Mouse (Mus musculus) MEL (cell line): ENCODE measurements around the gene Gm20696. TPM values are rescaled to one million over a fixed set of nuclear protein-coding genes. Genes with fewer than 3 reads are reported as not detected.

Source experiments
- DNase-seq: peaks from one replicate; pipeline ENCODE4 v3.0.0; 2011; ENCODE audit warnings: low read depth, low spot score
- H3K27ac ChIP-seq: 2 replicates; pipeline ENCODE4 v1.5.1; 2012; ENCODE audit warnings: low read depth, mild to moderate bottlenecking, control low read depth, low read length, moderate library complexity; ENCODE audit not compliant: control insufficient read depth
- H3K27me3 ChIP-seq, 2 experiments: fragments of 150-350 bp in 1 of 2; sonication (generic) in 1 of 2; 2 replicates each; pipeline ENCODE4 v1.6.1; 2012; ENCODE audit warnings: low read length in 2 of 2, mild to moderate bottlenecking in 2 of 2, improper control_type of control experiment in 1 of 2, moderate library complexity in 1 of 2; ENCODE audit not compliant: insufficient read depth in 2 of 2, control insufficient read depth in 1 of 2
- H3K36me3 ChIP-seq, 2 experiments: 2 replicates each; pipeline ENCODE4 v1.6.1; 2012 to 2014; ENCODE audit warnings: low read length in 2 of 2, improper control_type of control experiment in 1 of 2, inconsistent platforms in 1 of 2, mild to moderate bottlenecking in 1 of 2; ENCODE audit not compliant: insufficient read depth in 2 of 2, control insufficient read depth in 1 of 2
- H3K4me1 ChIP-seq, 2 experiments: fragments of 150-350 bp in 1 of 2; sonication (generic) in 1 of 2; 2 replicates each; pipeline ENCODE4 v1.6.1; 2012; ENCODE audit warnings: low read length in 2 of 2, improper control_type of control experiment in 1 of 2, mild to moderate bottlenecking in 1 of 2; ENCODE audit not compliant: insufficient read depth in 2 of 2, control insufficient read depth in 1 of 2
- H3K4me3 ChIP-seq, 2 experiments: fragments of 150-350 bp in 1 of 2; sonication (generic) in 1 of 2; 2 replicates each; pipeline ENCODE4 v1.5.1; 2012; ENCODE audit warnings: low read depth in 2 of 2, low read length in 2 of 2, mild to moderate bottlenecking in 2 of 2, moderate library complexity in 2 of 2, control low read depth in 1 of 2, improper control_type of control experiment in 1 of 2; ENCODE audit not compliant: control insufficient read depth in 1 of 2, insufficient read depth in 1 of 2
- H3K79me2 ChIP-seq: 2 replicates; pipeline ENCODE4 v1.6.1; 2012; ENCODE audit warnings: mild to moderate bottlenecking, low read length, moderate library complexity; ENCODE audit not compliant: control insufficient read depth, poor library complexity, insufficient read depth
- H3K9ac ChIP-seq: 2 replicates; pipeline ENCODE4 v1.6.1; 2012; ENCODE audit warnings: low read depth, mild to moderate bottlenecking, control low read depth, low read length, moderate library complexity; ENCODE audit not compliant: control insufficient read depth, poor library complexity, severe bottlenecking
- H3K9me3 ChIP-seq: fragments of 150-350 bp; sonication (generic); replicated peaks from 2 replicates; pipeline ENCODE4 v1.6.1; 2012; ENCODE audit warnings: mild to moderate bottlenecking, low read length, improper control_type of control experiment, moderate library complexity; ENCODE audit not compliant: insufficient read depth
- CHD1 ChIP-seq: IDR thresholded peaks from 2 replicates; pipeline ENCODE4 v1.6.1; 2012; ENCODE audit warnings: low read depth, mild to moderate bottlenecking, inconsistent platforms, low read length, improper control_type of control experiment
- CHD2 ChIP-seq: IDR thresholded peaks from 2 replicates; pipeline ENCODE4 v1.6.1; 2011; ENCODE audit warnings: low read length, improper control_type of control experiment
- CTCF ChIP-seq, 3 experiments: IDR thresholded peaks in 2 of 3; conservative IDR thresholded peaks in 1 of 3; 2 replicates each; pipeline ENCODE4 v1.5.1; 2011 to 2012; ENCODE audit warnings: low read length in 3 of 3, low read depth in 2 of 3, mild to moderate bottlenecking in 2 of 3, improper control_type of control experiment in 1 of 3, inconsistent platforms in 1 of 3, mixed read lengths in 1 of 3, moderate library complexity in 1 of 3; ENCODE audit not compliant: control insufficient read depth in 1 of 3, insufficient read depth in 1 of 3, poor library complexity in 1 of 3, severe bottlenecking in 1 of 3
- E2F4 ChIP-seq: IDR thresholded peaks from 2 replicates; pipeline ENCODE4 v1.6.1; 2011; ENCODE audit warnings: low read depth, low read length, improper control_type of control experiment, borderline replicate concordance
- ELF1 ChIP-seq: IDR thresholded peaks from 2 replicates; pipeline ENCODE4 v1.6.1; 2014; ENCODE audit warnings: low read depth, mild to moderate bottlenecking, inconsistent platforms, low read length, improper control_type of control experiment, moderate library complexity
- GABPA ChIP-seq: IDR thresholded peaks from 2 replicates; pipeline ENCODE4 v1.6.1; 2012; ENCODE audit warnings: low read depth, mild to moderate bottlenecking, inconsistent platforms, low read length, improper control_type of control experiment, moderate library complexity
- HCFC1 ChIP-seq: IDR thresholded peaks from 2 replicates; pipeline ENCODE4 v1.6.1; 2012; ENCODE audit warnings: low read depth, mild to moderate bottlenecking, inconsistent platforms, low read length, improper control_type of control experiment, moderate library complexity
- MEF2A ChIP-seq: IDR thresholded peaks from 2 replicates; pipeline ENCODE4 v1.6.1; 2014; ENCODE audit warnings: low read depth, mild to moderate bottlenecking, inconsistent platforms, low read length, improper control_type of control experiment; ENCODE audit not compliant: poor library complexity, insufficient replicate concordance, severe bottlenecking; ENCODE audit errors: extremely low read depth
- MXI1 ChIP-seq: IDR thresholded peaks from 2 replicates; pipeline ENCODE4 v1.6.1; 2011; ENCODE audit warnings: mild to moderate bottlenecking, low read depth, low read length, improper control_type of control experiment
- MYC ChIP-seq: IDR thresholded peaks from 2 replicates; pipeline ENCODE4 v1.6.1; 2011; ENCODE audit warnings: low read depth, mild to moderate bottlenecking, low read length, improper control_type of control experiment, moderate library complexity
- NELFE ChIP-seq: IDR thresholded peaks from 2 replicates; pipeline ENCODE4 v1.6.1; 2011; ENCODE audit warnings: low read depth, low read length, improper control_type of control experiment
- SIN3A ChIP-seq: IDR thresholded peaks from 2 replicates; pipeline ENCODE4 v1.6.1; 2012; ENCODE audit warnings: low read length, improper control_type of control experiment, inconsistent platforms
- TAL1 ChIP-seq: IDR thresholded peaks from 2 replicates; pipeline ENCODE4 v1.6.1; 2012; ENCODE audit warnings: mild to moderate bottlenecking, inconsistent platforms, low read length, moderate library complexity, mixed read lengths
- TBP ChIP-seq: IDR thresholded peaks from 2 replicates; pipeline ENCODE4 v1.8.0; 2011; ENCODE audit warnings: low read depth, low read length, improper control_type of control experiment
- TCF12 ChIP-seq: IDR thresholded peaks from 2 replicates; pipeline ENCODE4 v1.6.1; 2014; ENCODE audit warnings: low read depth, mild to moderate bottlenecking, inconsistent platforms, low read length, improper control_type of control experiment, moderate library complexity
- USF1 ChIP-seq: IDR thresholded peaks from 2 replicates; pipeline ENCODE4 v1.6.1; 2014; ENCODE audit warnings: low read depth, mild to moderate bottlenecking, inconsistent platforms, low read length, improper control_type of control experiment, moderate library complexity
- ZKSCAN1 ChIP-seq: IDR thresholded peaks from 2 replicates; pipeline ENCODE4 v1.6.1; 2012; ENCODE audit warnings: low read depth, mild to moderate bottlenecking, inconsistent platforms, low read length, improper control_type of control experiment, moderate library complexity
- ZNF384 ChIP-seq: IDR thresholded peaks from 2 replicates; pipeline ENCODE4 v1.6.1; 2012; ENCODE audit warnings: low read depth, mild to moderate bottlenecking, inconsistent platforms, low read length, improper control_type of control experiment
- polyA plus RNA-seq, 2 experiments: library from polyadenylated mRNA; stranded (reverse) in 1 of 2; unstranded in 1 of 2; fragments of >175 nt in 1 of 2; fragments of >200 nt in 1 of 2; gene quantifications; 2 replicates each; pipeline versions ENCODE4 v1.2.1 to v1.2.4; 2012; ENCODE audit warnings: low replicate concordance in 2 of 2, low read depth in 1 of 2; ENCODE audit not compliant: insufficient read length in 2 of 2, insufficient read depth in 1 of 2, missing spikeins in 1 of 2
- total RNA-seq: library from RNA; depleted of rRNA; stranded (reverse); fragments of 300-350 nt; gene quantifications from 2 replicates; pipeline ENCODE4 v1.2.3, GENCODE M21; 2012

Gm20696 gene
- total and polyA plus RNA-seq, 3 experiments = 0.07 to 0.39 TPM; not detected in 1

GRCm38 (mm10) chr6:99611866-99612265 lies 54.7 kb downstream of the Gm20696 start:
- DNase-seq = no peak

DNA sequence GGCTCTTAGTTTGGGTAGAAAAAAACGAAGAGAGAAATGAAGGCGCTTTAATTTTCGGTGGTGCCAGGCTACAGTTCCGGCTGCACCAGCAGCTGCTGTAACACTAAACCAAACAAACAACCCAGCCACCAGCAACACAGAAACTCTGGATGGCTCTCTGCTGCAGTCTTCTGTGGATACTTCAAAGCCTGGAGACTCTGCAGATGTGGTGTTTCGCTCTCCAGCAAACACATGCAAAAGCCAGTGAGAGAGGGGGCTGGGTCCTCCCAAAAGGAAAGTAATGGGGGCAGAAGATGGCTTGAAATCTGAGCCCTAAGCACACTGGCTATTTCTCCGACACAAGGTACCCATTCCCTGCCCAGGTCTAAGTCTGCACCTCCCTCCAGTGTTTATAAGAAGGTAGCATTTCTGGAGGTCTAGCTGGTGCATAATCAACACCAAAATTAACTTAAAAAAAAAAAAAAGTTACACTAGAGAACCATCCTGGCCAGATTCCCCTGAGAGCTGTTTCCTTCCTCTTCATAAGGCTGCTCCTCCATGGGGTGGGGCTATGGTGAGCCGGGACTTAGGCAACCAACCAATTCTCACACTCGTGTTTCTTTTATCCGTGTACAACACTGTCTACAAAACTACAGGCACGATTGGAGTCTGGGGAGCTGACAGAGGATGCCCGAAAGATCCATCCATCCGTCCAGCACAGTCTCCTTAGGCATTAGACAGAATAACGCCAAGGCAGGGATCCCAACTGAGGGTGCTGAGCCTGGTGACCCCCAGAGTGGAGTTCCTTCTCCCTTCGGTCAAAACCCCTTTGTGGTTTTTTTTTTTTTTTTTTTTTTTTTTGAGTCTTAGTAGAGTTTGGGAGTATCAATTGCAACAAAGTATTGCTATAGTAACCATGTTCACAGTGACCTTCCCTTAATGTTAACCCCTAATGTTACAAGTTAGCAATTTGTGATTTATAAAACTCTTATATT lies 55.9 kb downstream of the Gm20696 start:
- Histone ChIP-seq H3K9me3 (no peaks in the 10 kb centered on the region), H3K4me1 (no peaks in the 10 kb centered on the region), H3K9ac (no peak overlapping the region), H3K27ac (no peak overlapping the region), H3K36me3 (no peaks in the 10 kb centered on the region), H3K27me3 (peaks cover 0 to 3% of the 10 kb centered on the region in 2 experiments; a peak in 3 of 4 replicates), H3K79me2 (no peaks in the 10 kb centered on the region), H3K4me3 (no peak overlapping the region)
- no peak for DNase-seq
- TF ChIP-seq MXI1 (no peak), CHD2 (no peak), GABPA (no peak), HCFC1 (no peak), TAL1 (no peak), MEF2A (no peak), ZNF384 (no peak), E2F4 (no peak), TCF12 (no peak), CHD1 (no peak), SIN3A (no peak), NELFE (no peak), TBP (no peak), MYC (no peak), ZKSCAN1 (no peak), USF1 (no peak), ELF1 (no peak)

More at GRCm38 (mm10) chr6:99611866-99612265, 54.7 kb downstream of the Gm20696 start:
- Histone ChIP-seq H3K36me3 (no peaks in the 10 kb centered on the region), H3K79me2 (no peaks in the 10 kb centered on the region), H3K9me3 (no peaks in the 10 kb centered on the region), H3K4me1 (no peaks in the 10 kb centered on the region), H3K4me3 (no peak overlapping the region), H3K27ac (no peak overlapping the region), H3K9ac (no peak overlapping the region), H3K27me3 (peaks cover 0 to 5% of the 10 kb centered on the region in 2 experiments; a peak in 3 of 4 replicates)
- TF ChIP-seq HCFC1 (no peak), CTCF (IDR thresholded peaks at IDR 0.05 in 2 of 3, conservative IDR thresholded peaks at IDR 0.05 in 1 of 3; ENCODE audit: control insufficient read depth in 1 of 3, insufficient read depth in 1 of 3, low read depth in 2 of 3, low read length in 3 of 3, poor library complexity in 1 of 3, severe bottlenecking in 1 of 3) (peak; percentile 5 to 14 (median 14); a peak in 1 of 6 replicates)
- TF ChIP-seq, all 39 proteins: peak for 1
